Mouse (Mus musculus) midbrain, embryonic 11.5 days (tissue): ENCODE data around the gene Rc3h2. TPM values are rescaled to one million over a fixed set of nuclear protein-coding genes. Genes with fewer than 3 reads are reported as not detected.

ENCODE experiments used
- ATAC-seq: fragments of 200-750 bp; cut with Nextera tagmentation; 2 replicates; pipeline ENCODE4 v1.8.0; 2017; ENCODE audit warnings: moderate TSS enrichment, moderate library complexity; ENCODE audit not compliant: low FRiP score
- DNase-seq: peaks from one replicate; pipeline ENCODE4 v3.0.0; 2015; ENCODE audit warnings: low spot score; ENCODE audit errors: missing footprints
- H3K27ac ChIP-seq: fragments of 300-500 bp; sonication (generic); 2 replicates; pipeline ENCODE4 v1.5.1; 2014; ENCODE audit warnings: low read depth, low read length
- H3K27me3 ChIP-seq: fragments of 300-500 bp; sonication (generic); 2 replicates; pipeline ENCODE4 v1.6.1; 2014; ENCODE audit warnings: mild to moderate bottlenecking, low read length, moderate library complexity, mixed read lengths; ENCODE audit not compliant: control insufficient read depth, insufficient read depth
- H3K36me3 ChIP-seq: fragments of 300-500 bp; sonication (generic); 2 replicates; pipeline ENCODE4 v1.6.1; 2014; ENCODE audit warnings: mild to moderate bottlenecking, low read length, moderate library complexity, mixed read lengths; ENCODE audit not compliant: control insufficient read depth, insufficient read depth
- H3K4me1 ChIP-seq: fragments of 300-500 bp; sonication (generic); 2 replicates; pipeline ENCODE4 v1.6.1; 2014; ENCODE audit warnings: low read length; ENCODE audit not compliant: control insufficient read depth, insufficient read depth
- H3K4me2 ChIP-seq: fragments of 300-500 bp; sonication (generic); 2 replicates; pipeline ENCODE4 v1.6.1; 2014; ENCODE audit warnings: mild to moderate bottlenecking, moderate library complexity
- H3K4me3 ChIP-seq: fragments of 300-500 bp; sonication (generic); 2 replicates; pipeline ENCODE4 v1.5.1; 2014; ENCODE audit warnings: low read depth, low read length
- H3K9ac ChIP-seq: fragments of 300-500 bp; sonication (generic); 2 replicates; pipeline ENCODE4 v1.6.1; 2014; ENCODE audit warnings: low read length
- H3K9me3 ChIP-seq: fragments of 300-500 bp; sonication (generic); 2 replicates; pipeline ENCODE4 v1.6.1; 2016; ENCODE audit warnings: low read length; ENCODE audit not compliant: control insufficient read depth
- WGBS: fragments of 180-500 bp; shearing (Covaris S2); extraction: QIAGEN DNeasy Blood & Tissue Kit; methylation state at CpG from one replicate; pipeline ENCODE4 v1.1.7; 2014; 5-methylcytosine and 5-hydroxymethylcytosine counted together
- polyA plus RNA-seq: library from polyadenylated mRNA; unstranded; fragments of >200 nt; fragmentation: Nextera tagmentation; extraction: Ambion mirVana; gene quantifications from 2 replicates; pipeline ENCODE4 v1.2.1, GENCODE M21; 2014

The Rc3h2 gene
- polyA plus RNA-seq, 1 experiment from 2014 or later, result 20.4 TPM

GRCm38 (mm10) chr2:37358633-37359540 is 63.8 kb downstream of the Rc3h2 start, which contains the start of gene Pdcl:
Gene Pdcl, minus strand, starts transcription at chr2:37359332.
- DNase-seq (peak; percentile 98), ATAC-seq (peak; percentile 99)
- WGBS, result under 1% methylated on average over 41 of the region's 42 CpGs
- Histone ChIP-seq H3K36me3 (peaks cover 7% of the 10 kb centered on the region; the same call in 1 of the 2 replicates), H3K27me3 (no peaks in the 10 kb centered on the region), H3K9me3 (no peaks in the 10 kb centered on the region), H3K4me2 (peak within 1 kb of the TSS; percentile 69), H3K4me3 (peak within 1 kb of the TSS; percentile 75), H3K4me1 (peaks cover 5% of the 10 kb centered on the region; the same call in 1 of the 2 replicates), H3K27ac (peak within 1 kb of the TSS; percentile 95), H3K9ac (peak within 1 kb of the TSS; percentile 81)

- H3K27ac ChIP-seq, result no peak overlapping the region
- H3K9ac ChIP-seq, result no peak overlapping the region
- H3K4me3 ChIP-seq, result no peak overlapping the region
- H3K9me3 ChIP-seq, result no peaks in the 10 kb centered on the region
- no peaks in the 10 kb centered on the region for H3K27me3 ChIP-seq
- 98% methylated on average over 5 of the region's 5 CpGs for WGBS
- peaks cover 24% of the 10 kb centered on the region for H3K36me3 ChIP-seq
- ATAC-seq, result no peak
- peaks cover 5% of the 10 kb centered on the region; the same call in 1 of the 2 replicates for H3K4me1 ChIP-seq
- H3K4me2 ChIP-seq, result no peak overlapping the region
- DNase-seq, result no peak
Observed at GRCm38 (mm10) chr2:37355571-37355970, 67.1 kb downstream of the Rc3h2 start.

- Histone ChIP-seq H3K9me3 (no peaks in the 10 kb centered on the region), H3K4me1 (no peaks in the 10 kb centered on the region), H3K27me3 (no peaks in the 10 kb centered on the region), H3K9ac (no peak overlapping the region), H3K36me3 (peaks cover 24% of the 10 kb centered on the region), H3K27ac (no peak overlapping the region), H3K4me2 (no peak overlapping the region), H3K4me3 (no peak overlapping the region)
- DNase-seq, result no peak
- no peak for ATAC-seq
- 93% methylated on average over 7 of the region's 7 CpGs for WGBS
Observed at GRCm38 (mm10) chr2:37351671-37352070, 71.0 kb downstream of the Rc3h2 start.

GRCm38 (mm10) chr2:37338497-37339187 is 84.1 kb downstream of the Rc3h2 start:
- whole genome bisulfite sequencing, result 68% methylated on average over 10 of the region's 10 CpGs
- H3K4me2 ChIP-seq, result no peak overlapping the region
- no peaks in the 10 kb centered on the region for H3K36me3 ChIP-seq
- no peaks in the 10 kb centered on the region for H3K27me3 ChIP-seq
- no peak overlapping the region for H3K27ac ChIP-seq
- peak; percentile 44; the same call in 1 of the 2 replicates for ATAC-seq
- no peak overlapping the region for H3K9ac ChIP-seq
- H3K4me1 ChIP-seq, result no peaks in the 10 kb centered on the region
- H3K9me3 ChIP-seq, result no peaks in the 10 kb centered on the region
- no peak overlapping the region for H3K4me3 ChIP-seq
- DNase-seq, result no peak

- DNase-seq (no peak), ATAC-seq (no peak)
- H3K27me3 ChIP-seq, result no peaks in the 10 kb centered on the region
- H3K4me2 ChIP-seq, result no peak overlapping the region
- no peaks in the 10 kb centered on the region for H3K9me3 ChIP-seq
- WGBS, result 85% methylated on average over 2 of the region's 2 CpGs
- H3K36me3 ChIP-seq, result no peaks in the 10 kb centered on the region
- H3K4me3 ChIP-seq, result no peak overlapping the region
- no peaks in the 10 kb centered on the region for H3K4me1 ChIP-seq
- H3K27ac ChIP-seq, result no peak overlapping the region
- H3K9ac ChIP-seq, result no peak overlapping the region
Observed at GRCm38 (mm10) chr2:37333321-37333720, 89.4 kb downstream of the Rc3h2 start.

GRCm38 (mm10) chr2:37326215-37326614 is 96.5 kb downstream of the Rc3h2 start, which contains the start of gene Olfr368:
Gene Olfr368, plus strand, starts transcription at chr2:37326515.
- no peaks in the 10 kb centered on the region for H3K4me1 ChIP-seq
- H3K4me2 ChIP-seq, result no peak within 1 kb of the TSS
- H3K9me3 ChIP-seq, result no peaks in the 10 kb centered on the region
- H3K4me3 ChIP-seq, result no peak within 1 kb of the TSS
- ATAC-seq (no peak), DNase-seq (no peak)
- 86% methylated on average over 1 of the region's 1 CpGs for WGBS
- no peak within 1 kb of the TSS for H3K27ac ChIP-seq
- no peaks in the 10 kb centered on the region for H3K27me3 ChIP-seq
- H3K36me3 ChIP-seq, result no peaks in the 10 kb centered on the region
- H3K9ac ChIP-seq, result no peak within 1 kb of the TSS

Other genes starting within 250 kb of the Rc3h2 start
- not detected in 2 replicates for gene Olfr365, start 234.7 kb downstream of the Rc3h2 start, polyA plus RNA-seq
- not detected in 2 replicates for gene Olfr366, start 211.3 kb downstream of the Rc3h2 start, polyA plus RNA-seq
- gene Olfr368, start 96.4 kb downstream of the Rc3h2 start, polyA plus RNA-seq, result not detected in 2 replicates
- gene Pdcl, start 63.6 kb downstream of the Rc3h2 start, polyA plus RNA-seq, result 82.7 and 87.3 TPM in 2 replicates
- gene Zbtb26, start 20.2 kb upstream of the Rc3h2 start, polyA plus RNA-seq, result 11.7 and 14.1 TPM in 2 replicates
- 6.8 and 8.4 TPM in 2 replicates for gene Zbtb6, start 20.3 kb upstream of the Rc3h2 start, polyA plus RNA-seq
- 43.8 and 51.8 TPM in 2 replicates for gene Rabgap1, start 20.4 kb upstream of the Rc3h2 start, polyA plus RNA-seq
- 1.9 and 2.1 TPM in 2 replicates for gene Gpr21, start 93.4 kb upstream of the Rc3h2 start, polyA plus RNA-seq